8 mouse cellular contexts compared by ENCODE assay signal in the genomic region with DNA sequence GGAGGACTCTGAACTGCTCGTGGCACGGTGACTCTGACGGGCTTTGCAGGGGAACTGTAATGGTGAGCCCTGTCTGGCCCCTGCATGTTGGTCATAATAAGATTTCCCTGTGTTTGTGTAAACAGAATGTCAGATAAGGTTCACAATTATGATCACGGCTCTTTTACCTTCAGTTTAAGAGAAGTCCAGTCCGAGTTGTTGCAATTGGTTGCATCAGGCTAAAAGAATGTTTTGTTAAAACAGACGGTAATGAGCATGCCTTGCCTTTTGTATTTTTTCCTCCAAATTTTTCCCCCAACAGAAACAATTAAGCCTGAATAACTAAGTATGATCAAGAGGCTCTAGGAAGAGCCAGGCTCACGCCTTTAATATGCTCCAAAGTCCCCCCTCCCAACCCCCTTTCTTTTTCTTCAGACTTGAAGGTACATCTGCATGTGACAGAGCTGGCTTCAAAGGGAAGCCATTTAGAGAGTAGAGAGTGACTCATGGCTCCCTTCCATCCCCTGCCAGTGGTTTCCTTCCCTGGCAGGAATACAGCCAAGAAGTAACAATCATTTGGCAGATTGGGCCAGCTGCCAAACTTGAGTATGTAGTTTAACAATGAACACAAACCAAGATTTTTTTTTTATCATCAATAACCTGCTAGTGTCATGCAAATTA.
DNase-seq lines count a peak whose midpoint lies in the region; ATAC-seq and TF ChIP-seq lines count a peak whose summit lies in the region.

No protein-coding gene starts in this region.

- H3K36me3 ChIP-seq in lung, embryonic 14.5 days (ENCODE audit: insufficient read depth): no peaks in the 10 kb centered on the region

- no peak overlapping the region for H3K4me2 ChIP-seq in lung, embryonic 14.5 days

- peak; percentile 74 for ATAC-seq in lung, embryonic 14.5 days (ENCODE audit: insufficient read depth)

- H3K9me3 ChIP-seq in lung, embryonic 14.5 days (ENCODE audit: low read depth, low read length): no peaks in the 10 kb centered on the region

- no peak overlapping the region for H3K4me3 ChIP-seq in lung, embryonic 14.5 days (ENCODE audit: low read depth, low read length)

- H3K27ac ChIP-seq in lung, embryonic 14.5 days (ENCODE audit: low read depth): no peak overlapping the region

- H3K4me1 ChIP-seq in lung, embryonic 14.5 days (ENCODE audit: insufficient read depth): no peaks in the 10 kb centered on the region

- no peak overlapping the region for H3K9ac ChIP-seq in lung, embryonic 14.5 days

- intact Hi-C loops in heart, postnatal 10 days (cut with DNase I): no loop called here

- 19% methylated on average over 7 of the region's 7 CpGs for WGBS in lung, embryonic 14.5 days

- no peak for TF ChIP-seq POLR2A in brain, embryonic 14.5 days (IDR thresholded peaks at IDR 0.05; ENCODE audit: borderline replicate concordance, extremely low read depth, insufficient read depth, insufficient read length, poor library complexity, severe bottlenecking)

- TF ChIP-seq CTCF in brain, embryonic 14.5 days (IDR thresholded peaks at IDR 0.05; ENCODE audit: borderline replicate concordance, extremely low read depth, insufficient read depth, insufficient read length): no peak
- no peak for TF ChIP-seq CTCF in lung, embryonic 14.5 days (IDR thresholded peaks at IDR 0.05; ENCODE audit: low read depth)

- DNase-seq in heart, postnatal 10 days: peak; percentile 28 to 42
- no peak for DNase-seq in heart, adult 8-10 months (ENCODE audit: low spot score)
- peak; percentile 64 for DNase-seq in 416B (ENCODE audit: low read depth)
- DNase-seq in brain, embryonic 14.5 days (ENCODE audit: low read depth): peak; percentile 92
- DNase-seq in lung, embryonic 14.5 days: peak; percentile 89
- no peak for DNase-seq in frontal cortex, postnatal 25 days (ENCODE audit: low spot score in 2 of 2)
- no peak for DNase-seq in layer of hippocampus, adult 8-10 months (ENCODE audit: low spot score in 2 of 2)
- DNase-seq in urinary bladder, adult 2 months (ENCODE audit: low spot score): no peak

- H3K27me3 ChIP-seq in lung, embryonic 14.5 days (ENCODE audit: insufficient read depth, low read length): no peaks in the 10 kb centered on the region

Comparison
In these comparisons a context has a peak if more than half of its experiments do, and no peak if none do; other contexts are left out.
1. DNase-seq: peak in heart, postnatal 10 days (2 of 2), 416B (single experiment), brain, embryonic 14.5 days (single experiment) and lung, embryonic 14.5 days (single experiment); none in heart, adult 8-10 months (single experiment), frontal cortex, postnatal 25 days (0 of 2), layer of hippocampus, adult 8-10 months (0 of 2) and urinary bladder, adult 2 months (single experiment).